Mouse (Mus musculus): ENCODE measurements around the gene Sipa1l3.

- no peak for TF ChIP-seq CTCF (IDR thresholded peaks at IDR 0.05; ENCODE audit: low read depth)
- no peak for TF ChIP-seq EP300 (optimal IDR thresholded peaks at IDR 0.05)
These were observed 107.1 kb downstream of the Sipa1l3 start for GRCm38 (mm10) chr7:29411216-29411816.

All from stomach, postnatal 0 days (tissue).